Mouse (Mus musculus): ENCODE data around the gene Tulp1. TPM values are rescaled to one million over a fixed set of nuclear protein-coding genes. Genes with fewer than 3 reads are reported as not detected.
A peak's percentile ranks its signal among the peaks of the same experiment; 100 is the strongest.

The Tulp1 gene
- polyA plus RNA-seq, 1 experiment from 2014 or later = 1.4 TPM

DNA sequence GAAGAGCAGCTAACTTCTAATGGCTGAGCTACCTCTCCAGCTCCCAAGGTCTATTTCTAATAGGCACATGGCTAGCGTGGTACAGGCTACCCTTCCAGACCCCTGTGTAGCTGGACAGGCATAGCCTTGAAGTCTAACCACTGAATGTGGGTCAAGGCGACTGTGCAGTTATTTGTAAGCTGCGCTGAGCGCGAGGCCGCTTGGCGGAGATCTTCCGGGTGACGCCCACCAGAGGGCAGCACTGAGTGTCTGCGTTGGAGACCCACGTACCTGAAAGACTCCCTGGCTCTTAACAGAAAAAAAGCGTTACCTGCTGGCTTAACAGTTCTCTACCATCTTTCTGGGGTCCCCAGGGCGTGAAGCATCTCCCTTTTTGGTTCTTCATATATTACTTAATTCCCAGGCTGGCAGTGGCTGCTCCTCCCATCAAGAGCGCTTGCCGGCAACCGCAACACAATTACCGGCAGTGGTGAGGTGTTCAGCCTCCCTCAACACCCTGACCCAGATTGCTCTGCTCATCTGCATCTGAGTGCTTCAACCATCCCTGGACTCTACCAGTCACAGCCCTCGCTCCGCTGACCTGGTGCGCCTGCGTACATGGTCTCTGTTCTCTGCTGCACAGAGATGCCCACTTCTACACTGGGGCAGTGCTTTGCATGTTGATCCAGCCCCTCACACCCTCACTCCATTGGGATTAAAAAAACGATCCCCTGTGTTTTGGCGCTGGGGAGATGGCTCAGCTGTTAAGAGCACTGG lies 21.3 kb upstream of the Tulp1 start:
- peak overlapping the region; percentile 39; the same call in 1 of the 2 replicates for H3K4me2 ChIP-seq (replicated peaks; ENCODE audit: low read depth)
- ATAC-seq = no peak
- H3K36me3 ChIP-seq (ENCODE audit: control insufficient read depth, insufficient read depth) = no peaks in the 10 kb centered on the region
- H3K4me3 ChIP-seq (ENCODE audit: low read depth, low read length) = no peak overlapping the region
- 9% methylated on average over 23 of the region's 23 CpGs for WGBS
- H3K9me3 ChIP-seq (ENCODE audit: control insufficient read depth) = no peaks in the 10 kb centered on the region
- TF ChIP-seq CTCF (IDR thresholded peaks at IDR 0.05; ENCODE audit: low read depth) = peak; percentile 95
- H3K27ac ChIP-seq (ENCODE audit: low read depth, low read length) = no peak overlapping the region
- H3K4me1 ChIP-seq (replicated peaks; ENCODE audit: control insufficient read depth, insufficient read depth, low read length) = no peaks in the 10 kb centered on the region
- H3K27me3 ChIP-seq (replicated peaks; ENCODE audit: control insufficient read depth, insufficient read depth, low read length) = peaks cover 10% of the 10 kb centered on the region; the same call in 1 of the 2 replicates
- H3K9ac ChIP-seq (ENCODE audit: low read depth, low read length) = no peak overlapping the region

DNA sequence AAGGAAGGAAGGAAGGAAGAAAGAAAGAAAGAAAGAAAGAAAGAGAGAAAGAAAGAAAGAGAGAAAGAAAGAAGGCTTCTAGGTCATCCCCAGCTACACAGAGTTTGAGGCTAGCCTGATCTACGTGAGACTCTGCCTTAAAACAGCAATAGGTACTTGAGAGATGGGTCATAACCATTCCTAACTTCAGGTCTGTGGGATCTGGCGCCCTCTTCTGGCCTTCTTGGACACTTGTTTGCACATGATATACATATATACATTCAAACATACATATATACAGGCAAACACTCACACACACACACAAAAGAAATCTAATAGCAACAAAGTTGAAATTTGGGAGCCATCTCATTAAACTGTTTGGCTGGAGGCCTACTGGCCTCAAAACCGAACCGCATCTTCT lies 19.3 kb upstream of the Tulp1 start:
- Histone ChIP-seq H3K9ac (ENCODE audit: low read depth, low read length) (no peak overlapping the region), H3K36me3 (ENCODE audit: control insufficient read depth, insufficient read depth) (no peaks in the 10 kb centered on the region), H3K27me3 (replicated peaks; ENCODE audit: control insufficient read depth, insufficient read depth, low read length) (peaks cover 10% of the 10 kb centered on the region; the same call in 1 of the 2 replicates), H3K4me1 (replicated peaks; ENCODE audit: control insufficient read depth, insufficient read depth, low read length) (no peaks in the 10 kb centered on the region), H3K4me2 (replicated peaks; ENCODE audit: low read depth) (no peak overlapping the region), H3K4me3 (ENCODE audit: low read depth, low read length) (no peak overlapping the region), H3K9me3 (ENCODE audit: control insufficient read depth) (no peaks in the 10 kb centered on the region), H3K27ac (ENCODE audit: low read depth, low read length) (no peak overlapping the region)
- TF ChIP-seq CTCF (IDR thresholded peaks at IDR 0.05; ENCODE audit: low read depth) = peak; percentile 61
- 71% methylated on average over 4 of the region's 4 CpGs for WGBS
- no peak for ATAC-seq

DNA sequence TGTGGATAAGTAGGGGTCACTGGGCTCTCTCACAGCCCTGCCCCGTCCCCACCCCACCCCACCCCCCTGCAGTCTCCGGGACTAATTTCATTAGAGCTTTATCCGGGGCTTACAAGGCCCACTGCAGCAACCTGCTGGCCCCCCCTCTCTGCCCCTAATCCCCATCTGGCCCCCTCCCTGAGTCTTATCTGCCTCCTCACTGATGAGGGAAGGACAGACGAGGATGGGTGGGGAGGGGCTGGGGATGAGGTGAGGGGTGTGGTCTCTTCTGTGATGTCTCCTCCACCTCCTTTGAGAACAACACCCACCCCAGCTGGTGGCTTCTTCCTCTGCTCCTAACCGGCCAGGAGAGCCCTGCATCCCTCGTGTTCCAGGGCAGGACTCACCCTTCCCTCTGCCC lies 15.2 kb upstream of the Tulp1 start:
- Histone ChIP-seq H3K36me3 (ENCODE audit: control insufficient read depth, insufficient read depth) (no peaks in the 10 kb centered on the region), H3K4me1 (replicated peaks; ENCODE audit: control insufficient read depth, insufficient read depth, low read length) (no peaks in the 10 kb centered on the region), H3K9me3 (ENCODE audit: control insufficient read depth) (no peaks in the 10 kb centered on the region), H3K27me3 (replicated peaks; ENCODE audit: control insufficient read depth, insufficient read depth, low read length) (no peaks in the 10 kb centered on the region), H3K4me3 (ENCODE audit: low read depth, low read length) (no peak overlapping the region), H3K9ac (ENCODE audit: low read depth, low read length) (no peak overlapping the region), H3K4me2 (replicated peaks; ENCODE audit: low read depth) (no peak overlapping the region), H3K27ac (ENCODE audit: low read depth, low read length) (no peak overlapping the region)
- 11% methylated on average over 6 of the region's 6 CpGs for WGBS
- ATAC-seq = no peak
- TF ChIP-seq CTCF (IDR thresholded peaks at IDR 0.05; ENCODE audit: low read depth) = no peak

DNA sequence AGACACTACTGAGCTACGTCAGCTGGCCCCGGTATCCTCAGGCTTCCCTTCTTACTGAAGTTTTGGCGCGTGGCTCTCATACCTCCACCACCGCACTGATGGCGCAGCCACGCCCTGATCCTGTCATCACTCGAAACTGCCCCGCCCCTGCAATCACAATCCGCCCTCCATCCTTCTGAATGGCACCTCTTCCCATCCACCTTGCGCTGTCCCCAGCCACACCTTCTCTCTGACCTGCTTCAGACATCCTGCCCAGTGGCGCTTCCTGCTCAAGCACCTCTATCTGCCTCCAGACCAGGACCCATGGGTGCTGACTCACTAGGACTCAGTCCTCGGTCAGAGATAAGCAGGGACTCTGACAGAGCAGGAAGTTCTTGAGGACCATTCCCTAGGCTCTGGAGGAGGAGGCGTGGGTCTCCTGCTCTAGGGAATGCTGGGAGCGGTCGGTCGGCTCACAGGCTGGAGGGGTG lies 10.6 kb upstream of the Tulp1 start:
- Histone ChIP-seq H3K27me3 (replicated peaks; ENCODE audit: control insufficient read depth, insufficient read depth, low read length) (peaks cover 6% of the 10 kb centered on the region; the same call in 1 of the 2 replicates), H3K4me3 (ENCODE audit: low read depth, low read length) (no peak overlapping the region), H3K9me3 (ENCODE audit: control insufficient read depth) (no peaks in the 10 kb centered on the region), H3K27ac (ENCODE audit: low read depth, low read length) (no peak overlapping the region), H3K9ac (ENCODE audit: low read depth, low read length) (no peak overlapping the region), H3K4me2 (replicated peaks; ENCODE audit: low read depth) (peak overlapping the region; percentile 13; the same call in 1 of the 2 replicates), H3K4me1 (replicated peaks; ENCODE audit: control insufficient read depth, insufficient read depth, low read length) (no peaks in the 10 kb centered on the region), H3K36me3 (ENCODE audit: control insufficient read depth, insufficient read depth) (no peaks in the 10 kb centered on the region)
- no peak for TF ChIP-seq CTCF (IDR thresholded peaks at IDR 0.05; ENCODE audit: low read depth)
- peak; percentile 63 for ATAC-seq
- WGBS = 6% methylated on average over 17 of the region's 17 CpGs

DNA sequence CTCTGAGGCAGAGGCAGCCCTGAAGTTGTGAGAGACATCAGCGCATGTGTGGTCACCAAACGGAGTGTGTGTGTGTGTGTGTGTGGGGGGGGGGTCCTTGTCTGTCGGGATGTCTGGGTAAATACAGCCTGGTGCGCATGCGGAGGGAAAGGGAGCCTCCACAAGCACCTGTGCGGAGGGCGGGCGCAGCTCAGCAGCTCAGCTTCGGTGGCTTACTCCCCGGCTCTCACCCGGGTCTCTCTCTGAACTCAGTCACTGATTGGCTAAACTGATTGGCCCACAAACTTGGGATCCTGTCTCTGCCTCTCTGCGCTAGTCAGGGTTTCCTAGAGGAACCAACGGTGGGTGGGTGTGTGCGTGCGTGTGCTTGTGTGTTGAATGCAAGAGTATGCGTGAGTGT lies 9.5 kb upstream of the Tulp1 start:
- no peak overlapping the region for H3K27ac ChIP-seq (ENCODE audit: low read depth, low read length)
- no peak for TF ChIP-seq CTCF (IDR thresholded peaks at IDR 0.05; ENCODE audit: low read depth)
- no peaks in the 10 kb centered on the region for H3K9me3 ChIP-seq (ENCODE audit: control insufficient read depth)
- H3K27me3 ChIP-seq (replicated peaks; ENCODE audit: control insufficient read depth, insufficient read depth, low read length) = peaks cover 6% of the 10 kb centered on the region; the same call in 1 of the 2 replicates
- H3K36me3 ChIP-seq (ENCODE audit: control insufficient read depth, insufficient read depth) = no peaks in the 10 kb centered on the region
- H3K4me2 ChIP-seq (replicated peaks; ENCODE audit: low read depth) = no peak overlapping the region
- WGBS = 26% methylated on average over 16 of the region's 16 CpGs
- H3K9ac ChIP-seq (ENCODE audit: low read depth, low read length) = no peak overlapping the region
- ATAC-seq = no peak
- H3K4me1 ChIP-seq (replicated peaks; ENCODE audit: control insufficient read depth, insufficient read depth, low read length) = no peaks in the 10 kb centered on the region
- no peak overlapping the region for H3K4me3 ChIP-seq (ENCODE audit: low read depth, low read length)

DNA sequence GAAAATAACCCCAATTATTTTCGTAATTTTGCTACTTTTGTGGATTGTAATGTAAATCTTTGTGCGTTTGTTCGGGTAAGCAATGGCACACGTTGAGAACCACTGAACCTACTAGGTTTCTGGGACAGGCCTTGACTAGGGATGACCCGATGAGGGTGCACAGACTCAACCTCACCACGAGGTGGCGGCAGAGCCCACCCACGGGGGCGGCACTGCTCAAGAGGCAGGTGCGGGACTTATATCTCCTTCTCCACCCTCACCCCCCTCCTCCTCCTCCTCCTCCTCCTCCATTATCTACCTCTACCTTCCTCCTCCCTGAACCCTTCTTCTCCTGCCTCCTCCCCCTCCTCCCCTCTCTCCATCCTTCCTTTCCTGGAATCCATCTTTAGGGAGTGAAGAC lies 8.8 kb upstream of the Tulp1 start:
- Histone ChIP-seq H3K27ac (ENCODE audit: low read depth, low read length) (no peak overlapping the region), H3K4me2 (replicated peaks; ENCODE audit: low read depth) (no peak overlapping the region), H3K36me3 (ENCODE audit: control insufficient read depth, insufficient read depth) (no peaks in the 10 kb centered on the region), H3K4me3 (ENCODE audit: low read depth, low read length) (no peak overlapping the region), H3K9ac (ENCODE audit: low read depth, low read length) (no peak overlapping the region), H3K4me1 (replicated peaks; ENCODE audit: control insufficient read depth, insufficient read depth, low read length) (no peaks in the 10 kb centered on the region), H3K27me3 (replicated peaks; ENCODE audit: control insufficient read depth, insufficient read depth, low read length) (peaks cover 6% of the 10 kb centered on the region; the same call in 1 of the 2 replicates), H3K9me3 (ENCODE audit: control insufficient read depth) (no peaks in the 10 kb centered on the region)
- 19% methylated on average over 10 of the region's 10 CpGs for WGBS
- TF ChIP-seq CTCF (IDR thresholded peaks at IDR 0.05; ENCODE audit: low read depth) = peak; percentile 92
- ATAC-seq = no peak
